Mouse (Mus musculus) heart, postnatal 0 days (tissue): Measurements from ENCODE around the gene Dctn3. TPM values are rescaled to one million over a fixed set of nuclear protein-coding genes. Genes with fewer than 3 reads are reported as not detected.

Experiments
- ATAC-seq: fragments of 200-750 bp; cut with Nextera tagmentation; 2 replicates; pipeline ENCODE4 v1.8.0; 2017; ENCODE audit warnings: low read depth, moderate number of reproducible peaks, moderate library complexity; ENCODE audit not compliant: insufficient read depth
- DNase-seq: peaks from one replicate; pipeline ENCODE4 v3.0.0-alpha.2; 2016; ENCODE audit warnings: low spot score
- H3K27ac ChIP-seq: fragments of 300-500 bp; sonication (generic); 2 replicates; pipeline ENCODE4 v1.5.1; 2014; ENCODE audit warnings: low read depth, mild to moderate bottlenecking
- H3K27me3 ChIP-seq: fragments of 300-500 bp; sonication (generic); 2 replicates; pipeline ENCODE4 v1.6.1; 2014; ENCODE audit warnings: low read length, mixed read lengths; ENCODE audit not compliant: control insufficient read depth, insufficient read depth
- H3K36me3 ChIP-seq: fragments of 300-500 bp; sonication (generic); replicated peaks from 2 replicates; pipeline ENCODE4 v1.6.1; 2014; ENCODE audit warnings: low read length, mixed read lengths; ENCODE audit not compliant: control insufficient read depth, insufficient read depth
- H3K4me1 ChIP-seq: fragments of 300-500 bp; sonication (generic); 2 replicates; pipeline ENCODE4 v1.6.1; 2014; ENCODE audit warnings: antibody characterized with exemption; ENCODE audit not compliant: control insufficient read depth, insufficient read depth
- H3K4me2 ChIP-seq: fragments of 300-500 bp; sonication (generic); 2 replicates; pipeline ENCODE4 v1.6.1; 2014; ENCODE audit warnings: low read depth, mild to moderate bottlenecking, low read length, moderate library complexity
- H3K4me3 ChIP-seq: fragments of 300-500 bp; sonication (generic); 2 replicates; pipeline ENCODE4 v1.5.1; 2014; ENCODE audit warnings: low read depth, low read length
- H3K9ac ChIP-seq: fragments of 300-500 bp; sonication (generic); replicated peaks from 2 replicates; pipeline ENCODE4 v1.6.1; 2014; ENCODE audit warnings: low read depth, low read length, mixed read lengths
- H3K9me3 ChIP-seq: fragments of 300-500 bp; sonication (generic); replicated peaks from 2 replicates; pipeline ENCODE4 v1.6.1; 2016; ENCODE audit warnings: low read length; ENCODE audit not compliant: control insufficient read depth
- CTCF ChIP-seq: IDR thresholded peaks from 2 replicates; pipeline ENCODE4 v1.5.1; 2016; ENCODE audit warnings: antibody characterized with exemption, control low read depth, low read depth
- EP300 ChIP-seq: IDR thresholded peaks from 2 replicates; pipeline ENCODE4 v1.6.1; 2016; ENCODE audit warnings: antibody characterized with exemption, low read depth
- WGBS: fragments of 180-500 bp; shearing (Covaris S2); extraction: QIAGEN DNeasy Blood & Tissue Kit; methylation state at CpG from one replicate; pipeline ENCODE4 v1.1.7; 2014; 5-methylcytosine and 5-hydroxymethylcytosine counted together
- polyA plus RNA-seq: library from polyadenylated mRNA; unstranded; fragments of >200 nt; fragmentation: Nextera tagmentation; extraction: Ambion mirVana; gene quantifications from 2 replicates; pipeline ENCODE4 v1.2.1, GENCODE M21; 2015
- total RNA-seq: library from RNA; depleted of rRNA; stranded (reverse); fragments of >200 nt; gene quantifications from 2 replicates; pipeline ENCODE4 v1.2.3, GENCODE M21; 2014; ENCODE audit warnings: low replicate concordance

The Dctn3 gene
- total and polyA plus RNA-seq, 2 experiments from 2014 or later, result 121 to 161 TPM

- WGBS, result 71% methylated on average over 11 of the region's 11 CpGs
These were observed 35.1 kb upstream of the Dctn3 start for GRCm38 (mm10) chr4:41758021-41758420.

GRCm38 (mm10) chr4:41757321-41757720 lies 34.4 kb upstream of the Dctn3 start:
- TF ChIP-seq CTCF, result no peak
- TF ChIP-seq EP300, result no peak
- Histone ChIP-seq H3K9me3 (no peaks in the 10 kb centered on the region), H3K36me3 (peaks cover 21% of the 10 kb centered on the region), H3K27me3 (no peaks in the 10 kb centered on the region), H3K4me2 (no peak overlapping the region), H3K27ac (no peak overlapping the region), H3K4me3 (no peak overlapping the region), H3K9ac (no peak overlapping the region), H3K4me1 (peaks cover 36% of the 10 kb centered on the region)
- ATAC-seq, result no peak
- DNase-seq, result no peak
- WGBS, result 89% methylated on average over 13 of the region's 13 CpGs

More at GRCm38 (mm10) chr4:41758021-41758420, 35.1 kb upstream of the Dctn3 start:
- Histone ChIP-seq H3K27ac (no peak overlapping the region), H3K4me3 (no peak overlapping the region), H3K36me3 (peaks cover 21% of the 10 kb centered on the region), H3K9me3 (no peaks in the 10 kb centered on the region), H3K27me3 (no peaks in the 10 kb centered on the region), H3K4me1 (peaks cover 43% of the 10 kb centered on the region), H3K9ac (no peak overlapping the region), H3K4me2 (no peak overlapping the region)
- TF ChIP-seq EP300 (no peak), CTCF (no peak)
- ATAC-seq (no peak), DNase-seq (no peak)

GRCm38 (mm10) chr4:41756440-41756839 lies 33.5 kb upstream of the Dctn3 start:
- ATAC-seq, result no peak
- Histone ChIP-seq H3K4me3 (peak overlapping the region; percentile 76), H3K27ac (no peak overlapping the region; the same call in 1 of the 2 replicates), H3K9me3 (no peaks in the 10 kb centered on the region), H3K36me3 (peaks cover 21% of the 10 kb centered on the region), H3K4me2 (peak overlapping the region; percentile 93), H3K4me1 (peaks cover 27% of the 10 kb centered on the region), H3K27me3 (no peaks in the 10 kb centered on the region), H3K9ac (peak overlapping the region; percentile 37; the same call in 1 of the 2 replicates)
- TF ChIP-seq CTCF (no peak), EP300 (no peak)
- WGBS, result 68% methylated on average over 8 of the region's 8 CpGs
- DNase-seq, result no peak

- peak within 1 kb of the TSS; percentile 93 for H3K4me2 ChIP-seq
- H3K27me3 ChIP-seq, result no peaks in the 10 kb centered on the region
- peaks cover 21% of the 10 kb centered on the region for H3K36me3 ChIP-seq
- ATAC-seq, result peak; percentile 64
- H3K27ac ChIP-seq, result peak within 1 kb of the TSS; percentile 96
- under 1% methylated on average over 57 of the region's 57 CpGs for WGBS
- no peaks in the 10 kb centered on the region for H3K9me3 ChIP-seq
- peak; percentile 87 for DNase-seq
- H3K4me1 ChIP-seq, result peaks cover 20% of the 10 kb centered on the region
- H3K4me3 ChIP-seq, result peak within 1 kb of the TSS; percentile 76
- peak; percentile 17; the same call in 1 of the 2 replicates for TF ChIP-seq EP300
- peak; percentile 89 for TF ChIP-seq CTCF
- H3K9ac ChIP-seq, result peak within 1 kb of the TSS; percentile 91
These were observed 32.7 kb upstream of the Dctn3 start, which contains the start of gene Sigmar1 for GRCm38 (mm10) chr4:41755338-41756305. Sigmar1 (minus strand) TSS chr4:41756157.

- peak; percentile 28 for DNase-seq
- Histone ChIP-seq H3K27me3 (no peaks in the 10 kb centered on the region), H3K4me2 (peak within 1 kb of the TSS; percentile 93), H3K4me1 (peaks cover 18% of the 10 kb centered on the region), H3K9me3 (no peaks in the 10 kb centered on the region), H3K9ac (peak within 1 kb of the TSS; percentile 91), H3K36me3 (peaks cover 21% of the 10 kb centered on the region), H3K4me3 (peak within 1 kb of the TSS; percentile 76), H3K27ac (peak within 1 kb of the TSS; percentile 96)
- TF ChIP-seq CTCF, result no peak
- WGBS, result 13% methylated on average over 14 of the region's 14 CpGs
- ATAC-seq, result peak; percentile 47
These were observed 31.9 kb upstream of the Dctn3 start, which contains the start of gene Galt for GRCm38 (mm10) chr4:41754797-41755337. Galt (plus strand) TSS chr4:41755228.
